Mouse (Mus musculus): ENCODE measurements at regions not wholly inside any gene's neighbourhood (a gene's known extent, or its start where the extent isn't known, plus 50 kb on each side); places are given as distances from the start of the nearest gene placed in this dataset.

GRCm38 (mm10) chr13:31423599-31423998 is 132.3 kb upstream of the Foxq1 start:
- no peak for DNase-seq

GRCm38 (mm10) chr13:31425825-31426500 is 130.0 kb upstream of the Foxq1 start:
- no peak for DNase-seq

GRCm38 (mm10) chr13:31436434-31436833 is 119.5 kb upstream of the Foxq1 start:
- DNase-seq: no peak

- DNase-seq: no peak
Observed at GRCm38 (mm10) chr13:31439761-31440627, 115.9 kb upstream of the Foxq1 start.

- no peak for DNase-seq
Observed at GRCm38 (mm10) chr13:31458883-31459282, 97.1 kb upstream of the Foxq1 start.

- no peak for DNase-seq
Observed at GRCm38 (mm10) chr13:31465141-31465540, 90.8 kb upstream of the Foxq1 start.

DNA sequence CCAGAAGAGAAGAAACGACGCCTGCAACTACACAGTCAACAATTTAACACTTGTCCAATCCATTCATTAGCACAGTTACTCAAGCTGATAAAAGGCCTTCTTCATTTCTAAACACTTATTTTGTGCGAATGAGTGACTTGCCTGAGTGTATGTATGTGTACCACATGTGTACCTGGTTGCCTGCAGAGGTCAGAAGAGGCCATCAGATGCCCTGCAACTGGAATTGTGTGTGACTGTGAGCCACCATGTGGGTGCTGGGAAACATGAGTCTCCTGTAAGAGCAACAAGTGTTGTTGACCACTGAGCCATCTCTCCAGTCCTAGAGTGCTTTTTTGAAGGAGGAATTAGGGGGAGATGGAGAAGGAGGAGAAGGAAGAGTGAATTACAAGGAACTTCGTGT is 90.2 kb upstream of the Foxq1 start:
- DNase-seq: no peak

- DNase-seq: no peak
Observed at GRCm38 (mm10) chr13:31468131-31468530, 87.8 kb upstream of the Foxq1 start.

- DNase-seq: no peak
Observed at GRCm38 (mm10) chr13:31468983-31469382, 87.0 kb upstream of the Foxq1 start.

- no peak for DNase-seq
Observed at GRCm38 (mm10) chr13:31472366-31472765, 83.6 kb upstream of the Foxq1 start.

DNA sequence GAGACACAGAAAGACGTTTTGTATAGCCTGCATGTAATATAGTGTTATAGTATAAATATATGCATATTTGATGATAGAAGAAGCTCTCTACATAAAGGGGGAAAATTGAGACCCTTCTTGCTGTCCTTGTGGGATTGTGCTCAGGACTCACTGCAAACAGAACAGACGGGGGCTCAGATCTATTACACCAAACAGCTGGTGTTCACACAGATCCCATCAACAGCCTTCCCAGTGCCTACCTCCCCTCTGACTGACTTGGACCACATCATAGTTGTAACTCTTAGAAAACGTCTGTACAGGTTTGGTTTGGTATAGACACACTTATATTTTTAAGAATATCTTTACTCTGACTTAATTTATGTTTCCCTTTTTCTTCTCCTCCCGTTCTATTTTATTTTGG is 83.1 kb upstream of the Foxq1 start:
- no peak for DNase-seq

DNA sequence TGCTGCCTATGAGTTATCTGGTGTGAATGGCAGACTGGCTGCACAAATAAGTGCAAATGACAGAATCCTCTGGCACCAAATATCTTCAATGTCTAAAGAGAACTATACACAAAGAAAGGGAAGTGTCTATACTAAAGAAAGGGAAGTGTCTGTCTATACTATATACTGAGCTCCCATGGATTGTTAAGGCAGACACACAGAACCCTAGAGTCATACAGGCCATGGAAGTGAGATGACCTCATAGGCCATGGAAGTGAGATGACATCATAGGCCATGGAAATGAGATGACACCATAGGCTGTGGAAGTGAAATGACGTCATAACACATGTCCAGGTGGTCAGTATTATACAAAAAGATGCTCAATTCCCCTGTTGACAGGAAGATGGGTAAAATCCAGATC is 82.7 kb upstream of the Foxq1 start:
- DNase-seq: no peak

- no peak for DNase-seq
Observed at GRCm38 (mm10) chr13:31475845-31476244, 80.1 kb upstream of the Foxq1 start.

DNA sequence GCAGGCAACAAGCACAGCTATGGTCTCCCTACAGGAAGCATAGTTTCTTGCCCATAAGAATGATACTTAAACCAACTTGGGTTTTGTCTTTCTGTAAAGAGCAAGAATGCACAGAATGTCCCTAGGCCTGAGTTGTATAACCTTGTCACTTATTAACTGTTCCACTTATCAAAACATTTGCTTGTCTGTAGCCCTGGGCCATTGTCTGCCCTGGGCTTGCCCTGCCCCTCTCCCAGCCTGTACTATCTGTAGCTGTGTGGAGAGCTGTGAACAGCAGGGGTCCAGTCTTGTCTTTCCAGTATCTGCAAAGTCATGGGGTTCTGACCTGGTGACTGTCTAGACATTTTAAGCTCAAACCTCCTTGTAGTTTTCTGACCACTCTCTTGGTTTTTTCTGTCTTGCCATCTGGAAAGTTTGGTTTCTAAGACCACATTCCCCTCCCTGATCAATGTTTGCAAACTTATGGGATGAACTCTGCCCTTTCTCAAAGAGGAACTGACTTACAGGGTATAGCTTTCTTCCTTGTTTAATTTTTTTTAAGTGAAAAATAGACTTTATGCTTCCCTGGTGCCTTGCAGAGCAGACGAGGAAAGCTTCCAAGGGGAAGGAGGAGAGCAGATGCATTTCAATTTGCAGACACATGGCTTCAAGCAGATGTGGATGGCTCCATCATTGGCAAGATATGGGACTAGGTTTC is 78.6 kb upstream of the Foxq1 start:
- no peak for DNase-seq

DNA sequence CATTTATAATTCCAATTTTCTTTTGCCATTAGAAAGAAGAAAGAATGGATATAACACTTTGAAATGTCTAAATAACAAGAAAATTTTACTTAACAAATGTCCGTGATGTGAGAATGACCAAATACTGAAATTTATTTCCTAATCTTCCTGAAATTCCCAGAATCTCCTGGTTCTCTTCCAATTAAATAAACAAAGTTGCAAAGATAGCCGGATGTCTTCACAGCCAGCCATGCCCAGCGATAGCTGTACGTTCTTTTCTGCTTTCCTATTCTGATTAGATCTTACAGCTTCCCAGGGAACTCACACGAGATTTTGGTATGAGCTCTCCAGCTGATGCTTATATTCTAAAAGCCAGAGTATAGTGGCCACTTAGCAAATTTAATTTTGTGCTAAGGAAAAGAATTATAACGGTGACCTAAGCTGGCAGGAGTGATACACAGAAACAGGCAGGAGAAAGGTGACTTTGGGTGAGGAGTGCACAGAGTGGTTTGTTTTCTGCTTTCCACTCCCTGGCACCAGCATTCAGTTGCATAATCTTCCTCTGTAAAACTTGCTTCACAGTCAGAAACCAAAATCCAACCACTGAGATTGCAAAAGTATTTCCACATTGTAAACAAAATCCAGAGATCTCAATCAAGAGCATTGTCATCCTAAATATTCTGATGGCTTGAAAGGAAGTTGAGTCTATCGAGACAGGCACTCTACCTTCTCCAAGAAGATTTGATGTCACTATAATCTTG is 74.7 kb upstream of the Foxq1 start:
- DNase-seq: no peak

- DNase-seq: no peak
Observed at GRCm38 (mm10) chr13:31486373-31486772, 69.6 kb upstream of the Foxq1 start.

- DNase-seq: no peak
Observed at GRCm38 (mm10) chr13:31488186-31488585, 67.7 kb upstream of the Foxq1 start.

GRCm38 (mm10) chr13:31503191-31503590 is 52.7 kb upstream of the Foxq1 start:
- peak in 1 of 2 experiments; percentile 15 for DNase-seq

DNA sequence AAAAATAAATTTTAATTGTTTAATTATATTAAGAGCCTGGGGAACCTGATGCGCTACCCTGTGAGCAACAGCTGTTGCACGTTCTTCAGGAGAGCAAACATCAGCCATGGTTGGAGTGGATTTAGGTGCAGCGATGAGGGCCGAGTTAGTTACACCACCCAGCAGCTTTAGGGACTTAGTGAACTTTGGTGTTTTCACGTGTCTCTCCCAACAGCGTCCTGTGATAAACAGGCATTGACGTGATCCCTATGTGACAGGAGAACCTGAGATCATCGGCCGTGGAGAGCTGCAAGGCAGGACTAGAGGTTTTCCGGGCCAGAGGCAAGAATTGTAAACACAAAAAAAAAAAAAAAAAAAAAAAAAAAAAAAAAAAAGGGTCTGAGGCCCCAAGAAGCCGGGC is 52.1 kb upstream of the Foxq1 start:
- no peak for DNase-seq

- no peak for DNase-seq
Observed at GRCm38 (mm10) chr13:31504316-31504715, 51.6 kb upstream of the Foxq1 start.

GRCm38 (mm10) chr13:31505386-31505785 is 50.5 kb upstream of the Foxq1 start:
- peak; percentile 46 to 60 for DNase-seq

All from thymus, adult 18-20 months (tissue).